Mouse (Mus musculus) hindlimb bud, embryonic 11.5 days (tissue): ENCODE results near the gene Tbata.

Experiments
- DNase-seq: peaks from one replicate; pipeline ENCODE4 v3.0.0-alpha.2; 2012; ENCODE audit warnings: low read depth, low spot score; ENCODE audit errors: extremely low spot score

Tbata gene

DNA sequence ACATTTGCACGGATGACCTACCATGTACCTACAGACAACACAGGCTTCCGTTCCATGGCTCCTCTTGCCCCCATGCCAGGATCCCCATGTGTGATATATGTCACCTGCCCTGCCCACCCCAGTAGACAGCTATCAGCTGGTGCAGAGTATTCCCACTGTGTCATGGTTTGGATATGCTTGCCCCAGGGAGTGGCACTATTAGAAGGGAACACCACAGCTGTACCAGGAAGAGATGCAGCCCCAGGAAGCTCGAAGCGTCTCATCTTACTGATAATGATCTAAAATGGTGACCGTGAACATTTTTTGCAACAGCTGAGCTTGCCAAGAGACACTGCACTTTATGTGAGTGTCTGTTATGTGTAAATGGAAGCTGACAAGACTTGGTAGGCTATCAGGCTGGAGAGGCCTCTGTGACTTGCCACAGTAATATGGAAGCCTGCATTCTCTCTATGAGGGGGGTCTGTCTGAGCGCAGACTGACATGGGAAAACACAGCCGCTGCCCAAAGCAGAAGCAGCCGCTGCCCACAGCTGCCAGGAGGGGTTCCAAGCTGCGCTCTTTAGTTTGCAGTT lies 36.4 kb downstream of the Tbata start:
- DNase-seq = no peak

DNA sequence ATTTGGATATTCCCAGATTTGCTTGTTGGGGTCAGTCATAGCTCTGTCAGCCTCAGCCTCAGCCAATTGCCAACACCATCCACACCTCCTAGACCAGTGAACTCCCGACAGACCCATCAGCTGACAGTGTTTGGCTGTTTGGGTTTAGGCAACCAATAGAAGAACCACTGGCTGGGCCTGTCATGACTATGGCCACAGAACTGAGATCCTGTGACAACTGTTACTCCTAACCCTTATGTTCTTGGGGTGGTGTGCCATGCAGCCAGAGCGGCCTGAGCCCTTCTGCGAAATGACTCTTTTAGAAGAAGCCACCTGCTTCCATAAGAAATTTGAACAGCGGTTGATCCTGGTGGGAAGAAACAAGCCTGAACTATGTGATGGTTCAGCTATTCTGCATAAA lies 39.4 kb downstream of the Tbata start:
- DNase-seq = no peak

- DNase-seq = peak; percentile 49
These were observed 40.0 kb downstream of the Tbata start for GRCm38 (mm10) chr10:61211743-61212142.

DNA sequence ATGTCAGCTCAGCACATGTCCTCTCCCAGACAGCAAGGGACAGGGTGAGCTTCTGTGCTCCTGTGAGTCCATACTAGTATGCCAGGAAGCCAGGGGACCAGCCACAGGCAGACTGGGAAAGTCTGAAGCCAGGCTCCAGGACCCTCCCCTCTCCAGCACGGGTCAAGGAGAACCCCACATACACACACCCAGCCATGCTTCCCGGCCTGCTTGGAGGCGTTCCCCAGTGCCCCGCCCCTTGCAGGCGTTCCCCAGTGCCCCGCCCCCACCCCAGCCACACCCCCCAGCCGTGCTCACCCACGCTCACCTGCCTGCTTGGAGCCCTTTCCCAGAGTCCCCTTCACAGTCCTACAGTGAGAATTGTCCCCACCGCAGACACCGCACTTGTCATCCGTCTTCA lies 41.1 kb downstream of the Tbata start:
- no peak for DNase-seq

- no peak for DNase-seq
These were observed 43.9 kb downstream of the Tbata start for GRCm38 (mm10) chr10:61215658-61216057.

GRCm38 (mm10) chr10:61216163-61216562 lies 44.4 kb downstream of the Tbata start:
- DNase-seq = no peak

- no peak for DNase-seq
These were observed 47.6 kb downstream of the Tbata start for GRCm38 (mm10) chr10:61219318-61219717.

DNA sequence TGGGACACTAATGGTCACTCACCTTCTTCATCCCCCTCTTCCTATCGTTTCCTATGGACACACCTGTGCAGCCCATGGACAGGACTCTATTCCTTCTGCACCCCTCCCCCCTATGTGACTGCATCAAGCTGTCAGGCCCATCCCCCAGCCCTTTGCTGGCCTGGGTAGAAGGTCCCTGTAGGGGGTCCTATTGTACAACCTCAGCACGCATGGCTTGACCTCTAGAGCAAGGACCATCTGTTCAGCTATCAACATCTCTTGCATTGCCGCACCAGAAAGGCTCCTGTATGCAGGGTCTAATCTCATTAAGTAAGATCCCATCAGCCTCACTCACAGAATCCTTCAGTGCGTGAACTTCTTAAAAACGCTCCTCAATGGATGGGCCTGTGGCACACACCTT lies 53.9 kb downstream of the Tbata start:
- no peak for DNase-seq

DNA sequence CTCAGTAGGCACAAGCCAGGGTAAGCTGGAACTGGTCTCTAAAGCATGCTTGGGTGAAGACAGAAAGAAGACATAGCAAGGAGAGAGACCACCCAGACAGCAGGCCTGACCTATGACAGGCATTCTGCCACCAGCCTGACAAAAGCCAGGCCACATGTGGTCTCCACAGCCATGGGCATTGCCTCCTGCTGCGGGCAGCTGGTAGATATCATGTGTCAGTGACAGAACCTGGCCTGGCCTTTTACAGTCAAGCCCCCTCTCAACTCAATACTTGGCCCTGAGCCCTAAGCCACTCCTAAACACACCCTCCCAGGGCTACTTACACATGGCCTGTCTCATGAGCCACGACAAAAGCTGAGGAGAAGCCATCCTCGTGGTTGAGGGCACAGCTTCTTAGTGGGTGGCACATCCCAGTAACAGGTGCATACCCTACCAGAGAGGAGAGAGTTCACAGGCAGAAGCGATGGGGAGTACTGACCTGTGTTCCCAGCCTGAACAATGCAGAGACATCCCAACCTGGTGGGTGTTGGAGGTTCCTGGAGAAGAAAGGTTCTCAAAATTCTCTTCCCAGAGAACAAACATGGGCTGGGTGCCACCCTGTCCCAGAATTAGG lies 55.1 kb downstream of the Tbata start:
- no peak for DNase-seq

GRCm38 (mm10) chr10:61231756-61232155 lies 60.0 kb downstream of the Tbata start:
- no peak for DNase-seq

- DNase-seq = no peak
These were observed 61.3 kb downstream of the Tbata start for GRCm38 (mm10) chr10:61232858-61233567.

DNA sequence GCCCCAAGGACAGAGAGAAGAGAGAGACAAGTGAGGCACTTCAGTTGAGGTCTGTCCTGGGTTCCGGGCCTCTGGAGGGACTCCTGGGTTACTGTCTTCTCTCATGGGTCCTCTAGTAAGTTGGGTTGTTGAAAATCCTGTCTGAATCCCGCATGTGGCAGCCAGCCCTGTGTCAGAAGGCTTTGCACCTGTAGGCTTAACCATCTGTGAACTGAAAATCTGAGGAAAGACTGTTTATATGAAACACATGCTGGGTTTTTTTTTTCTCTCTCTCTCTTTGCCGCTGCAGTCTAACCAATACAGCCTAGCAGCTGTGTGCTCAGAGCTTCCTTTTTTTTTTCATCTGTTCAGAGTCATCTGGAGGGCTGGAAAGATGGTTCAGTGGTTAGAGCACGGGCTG lies 62.6 kb downstream of the Tbata start:
- DNase-seq = peak; percentile 12

DNA sequence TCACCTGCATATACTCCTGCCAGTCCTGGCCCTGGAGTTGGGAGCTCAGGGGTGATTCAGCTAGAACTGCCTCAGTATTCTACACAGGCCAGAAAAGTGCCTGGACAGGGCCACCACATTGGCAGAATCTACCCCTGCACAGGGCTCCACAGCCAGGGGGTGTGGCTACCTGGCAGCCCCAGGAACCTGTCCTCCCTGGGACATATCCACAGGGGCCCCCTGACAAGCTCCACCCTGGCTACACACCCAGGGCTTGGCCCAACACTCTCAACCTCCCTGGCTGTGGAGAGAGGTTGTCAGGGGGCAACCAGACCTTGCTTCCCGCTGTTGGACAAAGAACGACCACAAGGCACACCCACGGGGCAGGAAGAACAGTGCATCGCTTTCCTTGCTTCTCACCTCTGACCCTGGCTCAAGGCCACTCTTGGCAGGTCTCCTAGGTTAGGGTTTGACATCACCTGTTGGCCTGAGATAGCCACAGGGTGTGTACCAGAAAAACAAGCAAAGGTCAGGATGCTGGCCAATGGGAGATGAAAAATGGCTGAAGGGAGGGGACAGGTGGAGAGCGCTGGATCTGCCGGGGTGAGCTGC lies 64.0 kb downstream of the Tbata start:
- no peak for DNase-seq

DNA sequence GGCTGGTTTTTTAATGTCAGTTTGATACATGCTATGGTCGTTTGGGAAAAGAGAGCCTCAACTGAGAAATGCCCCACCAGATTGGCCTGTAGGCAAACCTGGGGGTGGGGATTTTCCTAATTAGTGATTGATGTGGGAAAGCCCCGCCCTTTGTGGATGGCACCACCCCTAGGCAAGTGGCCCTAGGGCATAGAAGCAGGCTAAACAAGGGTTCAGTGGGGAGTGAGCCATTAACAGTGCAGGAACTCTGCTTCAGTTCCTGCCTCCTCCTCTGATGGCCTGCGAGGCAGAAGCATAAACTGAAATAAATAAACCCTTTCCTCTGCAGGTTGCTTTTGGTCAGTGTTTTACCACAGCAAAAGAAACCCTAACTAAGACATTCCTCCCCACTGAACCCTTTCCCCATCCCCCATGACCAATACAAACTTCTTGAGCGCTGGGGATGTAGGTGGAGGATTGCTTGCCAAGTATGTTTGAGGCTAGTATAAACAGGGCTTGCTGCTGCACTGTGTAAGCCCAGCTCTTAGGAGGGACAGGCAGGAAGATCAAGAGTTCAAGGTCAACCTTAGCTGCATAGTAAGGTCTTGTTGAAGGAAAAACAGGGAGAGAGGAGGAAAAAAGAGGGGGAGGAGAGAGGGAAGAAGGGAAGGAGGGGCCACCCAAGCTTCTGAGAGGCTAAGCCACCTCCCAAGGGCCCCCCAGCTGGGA lies 65.1 kb downstream of the Tbata start:
- DNase-seq = no peak

GRCm38 (mm10) chr10:61237391-61237785 lies 65.6 kb downstream of the Tbata start:
- DNase-seq = no peak
